Mouse (Mus musculus) liver, embryonic 16.5 days (tissue): ENCODE measurements around the gene Dnajc19. TPM values are rescaled to one million over a fixed set of nuclear protein-coding genes. Genes with fewer than 3 reads are reported as not detected.
A peak's percentile ranks its signal among the peaks of the same experiment; 100 is the strongest.

ENCODE experiments used
- ATAC-seq: fragments of 200-750 bp; cut with Nextera tagmentation; 2 replicates; pipeline ENCODE4 v1.8.0; 2017; ENCODE audit warnings: low read depth, mild to moderate bottlenecking, moderate number of reproducible peaks, moderate library complexity
- H3K27ac ChIP-seq: fragments of 300-500 bp; sonication (generic); 2 replicates; pipeline ENCODE4 v1.5.1; 2014; ENCODE audit warnings: mild to moderate bottlenecking, low read length
- H3K27me3 ChIP-seq: fragments of 300-500 bp; sonication (generic); 2 replicates; pipeline ENCODE4 v1.6.1; 2014; ENCODE audit warnings: low read depth, low read length, mixed read lengths; ENCODE audit not compliant: control insufficient read depth, insufficient read depth
- H3K36me3 ChIP-seq: fragments of 300-500 bp; sonication (generic); 2 replicates; pipeline ENCODE4 v1.6.1; 2014; ENCODE audit warnings: mild to moderate bottlenecking; ENCODE audit not compliant: control insufficient read depth, insufficient read depth
- H3K4me1 ChIP-seq: fragments of 300-500 bp; sonication (generic); 2 replicates; pipeline ENCODE4 v1.6.1; 2014; ENCODE audit warnings: low read depth, low read length, mixed read lengths; ENCODE audit not compliant: control insufficient read depth
- H3K4me2 ChIP-seq: fragments of 300-500 bp; sonication (generic); 2 replicates; pipeline ENCODE4 v1.6.1; 2014; ENCODE audit warnings: low read depth, low read length, mixed read lengths
- H3K4me3 ChIP-seq: fragments of 300-500 bp; sonication (generic); 2 replicates; pipeline ENCODE4 v1.5.1; 2014; ENCODE audit warnings: low read depth, mild to moderate bottlenecking, low read length
- H3K9ac ChIP-seq: fragments of 300-500 bp; sonication (generic); 2 replicates; pipeline ENCODE4 v1.6.1; 2014; ENCODE audit warnings: low read depth, low read length
- H3K9me3 ChIP-seq: fragments of 300-500 bp; sonication (generic); replicated peaks from 2 replicates; pipeline ENCODE4 v1.6.1; 2016; ENCODE audit warnings: low read length; ENCODE audit not compliant: control insufficient read depth
- WGBS: fragments of 180-500 bp; shearing (Covaris S2); extraction: QIAGEN DNeasy Blood & Tissue Kit; methylation state at CpG from one replicate; pipeline ENCODE4 v1.1.7; 2014; ENCODE audit not compliant: insufficient replicate concordance; 5-methylcytosine and 5-hydroxymethylcytosine counted together
- polyA plus RNA-seq: library from polyadenylated mRNA; unstranded; fragments of >200 nt; fragmentation: Nextera tagmentation; extraction: Ambion mirVana; gene quantifications from 2 replicates; pipeline ENCODE4 v1.2.1, GENCODE M21; 2015

The Dnajc19 gene
- 117 and 127 TPM in 2 replicates for polyA plus RNA-seq

GRCm38 (mm10) chr3:34080900-34081662, at the start of gene Dnajc19:
Gene Dnajc19, minus strand, starts transcription at chr3:34081321.
- H3K36me3 ChIP-seq: no peaks in the 10 kb centered on the region; the same call in 1 of the 2 replicates
- H3K9me3 ChIP-seq: no peaks in the 10 kb centered on the region
- no peaks in the 10 kb centered on the region for H3K27me3 ChIP-seq
- peak within 1 kb of the TSS; percentile 83 for H3K4me2 ChIP-seq
- ATAC-seq: peak; percentile 91
- H3K4me1 ChIP-seq: peaks cover 17% of the 10 kb centered on the region
- H3K9ac ChIP-seq: peak within 1 kb of the TSS; percentile 83
- H3K4me3 ChIP-seq: peak within 1 kb of the TSS; percentile 82
- peak within 1 kb of the TSS; percentile 70 for H3K27ac ChIP-seq
- under 1% methylated on average over 50 of the region's 50 CpGs for WGBS

GRCm38 (mm10) chr3:34129957-34130356, 48.8 kb upstream of the Dnajc19 start:
- 32% methylated on average over 6 of the region's 6 CpGs for WGBS
- no peak for ATAC-seq
- H3K36me3 ChIP-seq: no peaks in the 10 kb centered on the region
- no peaks in the 10 kb centered on the region for H3K9me3 ChIP-seq
- no peaks in the 10 kb centered on the region for H3K4me1 ChIP-seq
- H3K27me3 ChIP-seq: no peaks in the 10 kb centered on the region
- H3K4me3 ChIP-seq: no peak overlapping the region
- no peak overlapping the region for H3K27ac ChIP-seq
- H3K4me2 ChIP-seq: no peak overlapping the region
- H3K9ac ChIP-seq: no peak overlapping the region

DNA sequence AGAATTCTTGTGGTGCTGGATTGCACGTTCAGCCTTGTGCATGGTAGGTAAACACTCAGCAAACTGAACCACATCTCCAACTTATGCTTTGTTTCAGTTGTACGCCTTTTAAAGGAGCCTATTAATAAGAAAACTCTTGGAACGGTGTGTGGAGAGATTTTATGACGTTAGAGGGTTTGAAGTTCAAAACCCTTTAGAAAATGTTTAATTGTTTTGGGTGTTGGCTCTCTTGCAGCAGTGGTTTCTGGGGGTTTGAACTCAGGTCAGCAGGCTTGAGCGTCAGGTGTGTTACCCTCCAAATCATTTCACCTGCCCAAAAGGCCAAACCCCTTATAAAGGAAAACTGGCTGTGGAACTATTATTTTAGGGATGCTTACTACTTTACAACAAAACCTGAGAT, 40.2 kb upstream of the Dnajc19 start:
- no peaks in the 10 kb centered on the region for H3K27me3 ChIP-seq
- no peaks in the 10 kb centered on the region for H3K36me3 ChIP-seq
- no peak overlapping the region for H3K9ac ChIP-seq
- no peak overlapping the region for H3K27ac ChIP-seq
- no peaks in the 10 kb centered on the region for H3K9me3 ChIP-seq
- H3K4me2 ChIP-seq: no peak overlapping the region
- no peaks in the 10 kb centered on the region for H3K4me1 ChIP-seq
- H3K4me3 ChIP-seq: no peak overlapping the region
- ATAC-seq: no peak
- WGBS: 71% methylated on average over 5 of the region's 5 CpGs

- no peak overlapping the region for H3K4me2 ChIP-seq
- 77% methylated on average over 3 of the region's 3 CpGs for WGBS
- no peak overlapping the region for H3K4me3 ChIP-seq
- no peaks in the 10 kb centered on the region for H3K27me3 ChIP-seq
- H3K9ac ChIP-seq: no peak overlapping the region
- no peaks in the 10 kb centered on the region for H3K36me3 ChIP-seq
- no peaks in the 10 kb centered on the region for H3K4me1 ChIP-seq
- no peaks in the 10 kb centered on the region for H3K9me3 ChIP-seq
- ATAC-seq: no peak
- H3K27ac ChIP-seq: no peak overlapping the region
Measured at GRCm38 (mm10) chr3:34120791-34121190, 39.7 kb upstream of the Dnajc19 start.

GRCm38 (mm10) chr3:34119869-34120268, 38.7 kb upstream of the Dnajc19 start:
- no peaks in the 10 kb centered on the region for H3K27me3 ChIP-seq
- H3K4me3 ChIP-seq: no peak overlapping the region
- 49% methylated on average over 4 of the region's 4 CpGs for WGBS
- no peaks in the 10 kb centered on the region for H3K9me3 ChIP-seq
- H3K36me3 ChIP-seq: no peaks in the 10 kb centered on the region
- no peak overlapping the region for H3K4me2 ChIP-seq
- ATAC-seq: no peak
- H3K9ac ChIP-seq: no peak overlapping the region
- H3K4me1 ChIP-seq: no peaks in the 10 kb centered on the region
- no peak overlapping the region for H3K27ac ChIP-seq

DNA sequence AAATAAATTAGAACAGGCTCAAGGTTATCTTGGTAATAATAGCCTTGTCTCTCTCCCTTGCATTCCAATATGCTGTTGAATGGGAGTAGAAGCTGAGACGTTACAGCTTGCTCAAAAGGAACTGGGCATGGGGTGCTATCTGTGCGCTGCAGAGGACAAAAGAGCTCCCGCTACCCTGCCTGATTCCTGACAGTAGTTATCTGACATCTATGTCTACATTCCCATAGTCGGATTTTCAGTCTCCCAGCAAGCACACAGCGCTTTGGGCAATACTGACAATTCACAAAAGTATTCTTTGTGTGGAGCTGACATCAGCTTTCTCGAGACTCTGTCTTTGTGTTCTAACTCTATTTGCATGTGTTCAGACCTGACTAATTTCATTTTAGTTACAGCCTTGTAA, 34.7 kb upstream of the Dnajc19 start:
- Histone ChIP-seq H3K27ac (no peak overlapping the region), H3K4me1 (no peaks in the 10 kb centered on the region), H3K27me3 (no peaks in the 10 kb centered on the region), H3K9ac (no peak overlapping the region), H3K36me3 (no peaks in the 10 kb centered on the region), H3K4me2 (no peak overlapping the region), H3K9me3 (no peaks in the 10 kb centered on the region), H3K4me3 (no peak overlapping the region)
- ATAC-seq: no peak
- 53% methylated on average over 6 of the region's 6 CpGs for WGBS

- Histone ChIP-seq H3K36me3 (no peaks in the 10 kb centered on the region), H3K27ac (no peak overlapping the region), H3K27me3 (no peaks in the 10 kb centered on the region), H3K9me3 (no peaks in the 10 kb centered on the region), H3K9ac (no peak overlapping the region), H3K4me1 (no peaks in the 10 kb centered on the region), H3K4me3 (no peak overlapping the region), H3K4me2 (no peak overlapping the region)
- ATAC-seq: no peak
- 48% methylated on average over 11 of the region's 11 CpGs for WGBS
Measured at GRCm38 (mm10) chr3:34111941-34112685, 31.0 kb upstream of the Dnajc19 start.

- 57% methylated on average over 3 of the region's 3 CpGs for WGBS
- ATAC-seq: no peak
- no peaks in the 10 kb centered on the region for H3K9me3 ChIP-seq
Measured at GRCm38 (mm10) chr3:34107631-34108030, 26.5 kb upstream of the Dnajc19 start.

GRCm38 (mm10) chr3:34106421-34106820, 25.3 kb upstream of the Dnajc19 start:
- no peak for ATAC-seq
- no peak overlapping the region for H3K27ac ChIP-seq
- H3K4me2 ChIP-seq: no peak overlapping the region
- no peaks in the 10 kb centered on the region for H3K36me3 ChIP-seq
- 8% methylated on average over 9 of the region's 9 CpGs for WGBS
- H3K27me3 ChIP-seq: peaks cover 5% of the 10 kb centered on the region
- H3K4me3 ChIP-seq: no peak overlapping the region
- no peak overlapping the region for H3K9ac ChIP-seq
- H3K4me1 ChIP-seq: no peaks in the 10 kb centered on the region
- no peaks in the 10 kb centered on the region for H3K9me3 ChIP-seq

More at GRCm38 (mm10) chr3:34107631-34108030, 26.5 kb upstream of the Dnajc19 start:
- no peak overlapping the region for H3K9ac ChIP-seq
- H3K27ac ChIP-seq: no peak overlapping the region
- H3K4me1 ChIP-seq: no peaks in the 10 kb centered on the region
- H3K4me2 ChIP-seq: no peak overlapping the region
- peaks cover 5% of the 10 kb centered on the region for H3K27me3 ChIP-seq
- no peaks in the 10 kb centered on the region for H3K36me3 ChIP-seq
- H3K4me3 ChIP-seq: no peak overlapping the region
